Mouse (Mus musculus) liver, embryonic 13.5 days (tissue): ENCODE data around the gene Map3k5. TPM values are rescaled to one million over a fixed set of nuclear protein-coding genes. Genes with fewer than 3 reads are reported as not detected.
A peak's percentile ranks its signal among the peaks of the same experiment; 100 is the strongest.

Experiments
- ATAC-seq: fragments of 200-750 bp; cut with Nextera tagmentation; 2 replicates; pipeline ENCODE4 v1.8.0; 2017; ENCODE audit warnings: low read depth, mild to moderate bottlenecking, moderate number of reproducible peaks, moderate library complexity
- DNase-seq: peaks from one replicate; pipeline ENCODE4 v3.0.0; 2022
- H3K27ac ChIP-seq: fragments of 300-500 bp; sonication (generic); 2 replicates; pipeline ENCODE4 v1.5.1; 2015; ENCODE audit warnings: moderate library complexity, mild to moderate bottlenecking, inconsistent platforms
- H3K27me3 ChIP-seq: fragments of 300-500 bp; sonication (generic); 2 replicates; pipeline ENCODE4 v1.6.1; 2015; ENCODE audit warnings: mild to moderate bottlenecking, inconsistent platforms
- H3K36me3 ChIP-seq: fragments of 300-500 bp; sonication (generic); 2 replicates; pipeline ENCODE4 v1.6.1; 2015; ENCODE audit warnings: mild to moderate bottlenecking, inconsistent platforms
- H3K4me1 ChIP-seq: fragments of 300-500 bp; sonication (generic); replicated peaks from 2 replicates; pipeline ENCODE4 v1.6.1; 2015; ENCODE audit warnings: inconsistent platforms
- H3K4me2 ChIP-seq: fragments of 300-500 bp; sonication (generic); 2 replicates; pipeline ENCODE4 v1.6.1; 2015; ENCODE audit warnings: inconsistent platforms, mild to moderate bottlenecking, moderate library complexity
- H3K4me3 ChIP-seq: fragments of 300-500 bp; sonication (generic); replicated peaks from 2 replicates; pipeline ENCODE4 v1.5.1; 2015; ENCODE audit warnings: mild to moderate bottlenecking, inconsistent platforms
- H3K9ac ChIP-seq: fragments of 300-500 bp; sonication (generic); 2 replicates; pipeline ENCODE4 v1.6.1; 2015; ENCODE audit warnings: mild to moderate bottlenecking, inconsistent platforms
- H3K9me3 ChIP-seq: fragments of 300-500 bp; sonication (generic); replicated peaks from 2 replicates; pipeline ENCODE4 v1.6.1; 2016; ENCODE audit warnings: inconsistent platforms
- WGBS: fragments of 180-500 bp; shearing (Covaris S2); methylation state at CpG from one replicate; pipeline ENCODE4 v1.1.7; 2015; ENCODE audit not compliant: insufficient replicate concordance; 5-methylcytosine and 5-hydroxymethylcytosine counted together
- polyA plus RNA-seq: library from polyadenylated mRNA; unstranded; fragments of >200 nt; fragmentation: Nextera tagmentation; extraction: Ambion mirVana; gene quantifications from 2 replicates; pipeline ENCODE4 v1.2.1, GENCODE M21; 2015

The Map3k5 gene
- polyA plus RNA-seq, 1 experiment from 2014 or later, result 0.78 TPM

- no peak overlapping the region for H3K4me2 ChIP-seq
- H3K4me3 ChIP-seq, result no peak overlapping the region
- H3K36me3 ChIP-seq, result no peaks in the 10 kb centered on the region; the same call in 1 of the 2 replicates
- no peaks in the 10 kb centered on the region for H3K9me3 ChIP-seq
- 77% methylated on average over 4 of the region's 4 CpGs for WGBS
- ATAC-seq, result no peak
- no peak overlapping the region for H3K9ac ChIP-seq
- no peak for DNase-seq
- H3K27me3 ChIP-seq, result no peaks in the 10 kb centered on the region
- H3K27ac ChIP-seq, result no peak overlapping the region
- peaks cover 7% of the 10 kb centered on the region; the same call in 1 of the 2 replicates for H3K4me1 ChIP-seq
Observed at GRCm38 (mm10) chr10:20121981-20122380, 187.7 kb downstream of the Map3k5 start.

DNA sequence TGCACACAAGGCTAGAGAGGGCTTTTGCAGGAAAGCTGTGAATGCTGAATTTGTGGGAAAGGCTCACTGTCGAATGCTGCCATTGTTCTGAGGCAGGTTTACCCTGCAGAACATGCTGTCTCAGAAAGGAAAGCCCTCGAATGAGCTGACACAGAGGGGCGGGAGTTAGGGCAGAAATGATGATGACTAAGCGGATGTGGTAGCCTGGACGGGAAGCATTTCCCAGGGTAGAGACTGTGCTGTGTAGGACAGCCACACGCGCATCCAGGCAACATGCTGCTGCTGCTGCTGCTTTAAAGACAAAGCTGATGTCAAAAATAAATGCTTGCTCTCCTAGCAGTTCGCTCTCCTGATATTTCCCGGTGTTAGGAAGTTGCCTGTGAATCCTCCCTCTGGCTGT is 189.1 kb downstream of the Map3k5 start:
- Histone ChIP-seq H3K9me3 (no peaks in the 10 kb centered on the region), H3K4me1 (peaks cover 7% of the 10 kb centered on the region; the same call in 1 of the 2 replicates), H3K4me3 (no peak overlapping the region), H3K36me3 (no peaks in the 10 kb centered on the region; the same call in 1 of the 2 replicates), H3K27ac (no peak overlapping the region; the same call in 1 of the 2 replicates), H3K4me2 (no peak overlapping the region), H3K27me3 (no peaks in the 10 kb centered on the region), H3K9ac (no peak overlapping the region)
- peak; percentile 64; the same call in 1 of the 2 replicates for ATAC-seq
- peak; percentile 19 for DNase-seq
- 20% methylated on average over 9 of the region's 9 CpGs for WGBS

- DNase-seq (no peak), ATAC-seq (no peak)
- H3K9ac ChIP-seq, result no peak overlapping the region
- H3K4me2 ChIP-seq, result no peak overlapping the region
- H3K4me1 ChIP-seq, result peaks cover 7% of the 10 kb centered on the region; the same call in 1 of the 2 replicates
- H3K36me3 ChIP-seq, result no peaks in the 10 kb centered on the region; the same call in 1 of the 2 replicates
- no peaks in the 10 kb centered on the region for H3K9me3 ChIP-seq
- H3K4me3 ChIP-seq, result no peak overlapping the region
- no peak overlapping the region for H3K27ac ChIP-seq
- H3K27me3 ChIP-seq, result no peaks in the 10 kb centered on the region
- 83% methylated on average over 12 of the region's 12 CpGs for WGBS
Observed at GRCm38 (mm10) chr10:20124576-20124975, 190.3 kb downstream of the Map3k5 start.

GRCm38 (mm10) chr10:20125226-20125625 is 191.0 kb downstream of the Map3k5 start:
- Histone ChIP-seq H3K4me2 (no peak overlapping the region), H3K4me3 (no peak overlapping the region), H3K4me1 (peaks cover 7% of the 10 kb centered on the region; the same call in 1 of the 2 replicates), H3K27ac (no peak overlapping the region), H3K9me3 (no peaks in the 10 kb centered on the region), H3K27me3 (no peaks in the 10 kb centered on the region), H3K9ac (no peak overlapping the region), H3K36me3 (no peaks in the 10 kb centered on the region; the same call in 1 of the 2 replicates)
- DNase-seq (no peak), ATAC-seq (0 out of 2 replicates have a peak, but pooled peaks have one; percentile 39)
- WGBS, result 40% methylated on average over 4 of the region's 4 CpGs

- H3K27ac ChIP-seq, result peak overlapping the region; percentile 3; the same call in 1 of the 2 replicates
- H3K9ac ChIP-seq, result no peak overlapping the region
- DNase-seq, result no peak
- WGBS, result 67% methylated on average over 12 of the region's 12 CpGs
- H3K36me3 ChIP-seq, result no peaks in the 10 kb centered on the region; the same call in 1 of the 2 replicates
- H3K9me3 ChIP-seq, result no peaks in the 10 kb centered on the region
- H3K4me3 ChIP-seq, result no peak overlapping the region
- no peak overlapping the region for H3K4me2 ChIP-seq
- no peaks in the 10 kb centered on the region for H3K27me3 ChIP-seq
- 0 out of 2 replicates have a peak, but pooled peaks have one; percentile 3 for ATAC-seq
- H3K4me1 ChIP-seq, result peaks cover 36% of the 10 kb centered on the region
Observed at GRCm38 (mm10) chr10:20132933-20133652, 198.8 kb downstream of the Map3k5 start.

DNA sequence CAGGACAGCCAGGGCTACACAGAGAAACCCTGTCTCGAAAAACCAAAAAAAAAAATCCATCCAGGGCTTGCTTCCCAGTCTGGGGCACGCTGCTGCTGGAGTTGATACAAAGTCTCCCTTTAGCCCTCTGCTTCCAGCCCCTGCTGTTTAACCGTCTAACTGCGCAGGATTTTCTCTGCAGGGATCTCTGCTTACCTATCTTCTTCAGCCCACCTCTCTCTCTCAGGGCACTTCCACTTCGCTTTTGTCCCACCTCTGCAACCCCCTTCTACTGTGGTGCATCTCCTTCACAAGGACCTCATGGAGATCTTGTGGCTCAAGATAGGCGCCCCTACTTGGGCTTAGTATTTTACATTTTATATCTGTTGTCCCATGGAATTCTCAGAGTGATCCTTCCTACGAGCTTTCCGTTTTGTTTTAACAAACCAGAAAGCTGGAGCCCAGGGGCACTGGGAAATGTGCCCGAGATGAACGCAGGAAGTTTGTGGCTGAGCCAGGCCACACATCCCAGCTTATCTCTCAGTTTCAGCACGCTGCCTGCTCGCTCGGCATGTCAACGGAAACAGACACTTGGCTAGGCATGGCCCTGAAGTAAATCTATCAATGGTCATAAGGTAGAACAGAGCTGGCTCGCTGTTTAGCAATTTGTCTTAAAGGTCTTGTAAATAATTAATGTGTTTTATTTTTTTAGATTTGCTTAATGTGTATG is 201.2 kb downstream of the Map3k5 start:
- peak overlapping the region; percentile 73 for H3K27ac ChIP-seq
- peak overlapping the region; percentile 36; the same call in 1 of the 2 replicates for H3K9ac ChIP-seq
- DNase-seq, result peak; percentile 35
- ATAC-seq, result peak; percentile 68
- no peaks in the 10 kb centered on the region; the same call in 1 of the 2 replicates for H3K36me3 ChIP-seq
- peaks cover 36% of the 10 kb centered on the region for H3K4me1 ChIP-seq
- H3K4me2 ChIP-seq, result peak overlapping the region; percentile 40
- no peak overlapping the region for H3K4me3 ChIP-seq
- no peaks in the 10 kb centered on the region for H3K9me3 ChIP-seq
- no peaks in the 10 kb centered on the region for H3K27me3 ChIP-seq
- WGBS, result 9% methylated on average over 15 of the region's 15 CpGs

DNA sequence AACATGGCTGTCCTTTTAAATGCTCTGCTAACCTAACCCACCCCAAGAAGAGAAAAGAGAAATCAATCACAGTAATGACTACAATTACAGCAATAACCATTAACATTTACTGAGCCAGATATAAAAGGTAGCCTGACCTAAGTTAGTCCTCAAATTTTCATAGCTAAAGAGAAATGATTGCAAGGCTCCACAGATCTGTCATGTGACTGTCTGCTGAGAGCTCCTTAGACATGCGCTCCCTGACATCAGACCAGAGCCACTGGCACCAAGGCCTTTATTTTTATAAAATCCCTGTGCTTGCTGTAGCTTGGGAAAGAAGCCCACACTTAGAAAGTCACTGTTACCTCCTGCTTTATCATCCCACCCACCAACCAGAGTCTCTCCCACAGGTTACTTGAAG is 202.2 kb downstream of the Map3k5 start:
- 84% methylated on average over 1 of the region's 1 CpGs for WGBS
- peaks cover 36% of the 10 kb centered on the region for H3K4me1 ChIP-seq
- no peak overlapping the region for H3K4me3 ChIP-seq
- no peak for ATAC-seq
- H3K27ac ChIP-seq, result no peak overlapping the region
- no peak overlapping the region for H3K9ac ChIP-seq
- no peaks in the 10 kb centered on the region for H3K27me3 ChIP-seq
- no peak overlapping the region for H3K4me2 ChIP-seq
- no peaks in the 10 kb centered on the region for H3K9me3 ChIP-seq
- no peak for DNase-seq
- no peaks in the 10 kb centered on the region; the same call in 1 of the 2 replicates for H3K36me3 ChIP-seq

DNA sequence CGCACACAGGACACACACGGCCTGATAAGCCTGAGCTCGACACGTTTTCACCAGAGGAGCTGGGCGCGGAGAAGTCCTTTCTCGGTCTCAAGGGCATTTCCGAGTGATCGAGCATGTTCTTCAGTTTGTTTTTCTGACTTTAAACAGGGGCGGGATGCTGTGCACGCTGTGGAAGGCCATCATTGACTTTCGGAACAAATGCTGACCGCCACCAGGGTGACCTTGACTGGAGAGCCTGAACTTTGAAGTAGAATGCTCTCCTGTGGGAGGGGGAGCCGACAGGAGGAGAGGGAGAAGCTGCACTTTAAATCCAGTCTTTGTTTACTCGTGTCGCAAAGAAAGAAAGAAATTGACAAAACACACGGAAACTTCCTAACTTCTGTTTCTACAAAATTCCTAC is 207.1 kb downstream of the Map3k5 start:
- no peak overlapping the region for H3K27ac ChIP-seq

GRCm38 (mm10) chr10:20148130-20148772 is 214.0 kb downstream of the Map3k5 start, which contains the start of gene Map7:
TSS of gene Map7 (plus strand) at chr10:20148471.
- ATAC-seq (no peak; the same call in 1 of the 2 replicates), DNase-seq (no peak)
- WGBS, result 3% methylated on average over 51 of the region's 51 CpGs
- Histone ChIP-seq H3K4me1 (peaks cover 25% of the 10 kb centered on the region), H3K27ac (no peak within 1 kb of the TSS), H3K9ac (peak within 1 kb of the TSS; percentile 77), H3K36me3 (no peaks in the 10 kb centered on the region), H3K4me2 (peak within 1 kb of the TSS; percentile 95), H3K9me3 (no peaks in the 10 kb centered on the region), H3K27me3 (peaks cover 33% of the 10 kb centered on the region), H3K4me3 (peak within 1 kb of the TSS; percentile 76)

More for the DNA sequence above, 207.1 kb downstream of the Map3k5 start:
- Histone ChIP-seq H3K27me3 (no peaks in the 10 kb centered on the region), H3K4me3 (no peak overlapping the region), H3K36me3 (no peaks in the 10 kb centered on the region; the same call in 1 of the 2 replicates), H3K9me3 (no peaks in the 10 kb centered on the region), H3K4me2 (no peak overlapping the region), H3K9ac (no peak overlapping the region), H3K4me1 (peaks cover 7% of the 10 kb centered on the region)
- 68% methylated on average over 17 of the region's 17 CpGs for WGBS
- no peak for DNase-seq
- ATAC-seq, result no peak

DNA sequence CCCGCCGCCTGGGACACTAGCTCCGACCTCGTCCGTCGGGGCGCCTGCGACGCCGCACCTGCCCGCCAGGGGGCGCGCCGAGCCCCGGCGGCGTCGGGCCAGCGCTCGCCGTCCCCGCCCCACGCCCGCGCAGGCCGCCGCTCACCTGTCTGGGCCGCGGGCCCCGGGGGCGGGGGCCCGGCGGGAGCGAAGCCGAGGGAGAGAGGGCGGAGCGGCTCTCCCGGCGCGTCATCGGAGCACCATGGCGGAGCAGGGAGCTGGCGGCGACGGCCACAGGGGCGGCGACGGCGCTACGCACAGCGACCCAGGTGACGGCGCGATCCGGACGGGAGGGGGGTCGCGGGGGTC is 214.5 kb downstream of the Map3k5 start:
- Histone ChIP-seq H3K4me3 (peak overlapping the region; percentile 76), H3K36me3 (no peaks in the 10 kb centered on the region), H3K27me3 (peaks cover 33% of the 10 kb centered on the region), H3K27ac (no peak overlapping the region), H3K4me2 (peak overlapping the region; percentile 95), H3K4me1 (peaks cover 30% of the 10 kb centered on the region), H3K9me3 (no peaks in the 10 kb centered on the region), H3K9ac (peak overlapping the region; percentile 77)
- WGBS, result 1% methylated on average over 56 of the region's 58 CpGs
- ATAC-seq (peak; percentile 86), DNase-seq (peak; percentile 50)
